Mouse (Mus musculus): ENCODE measurements around the gene Ubqln4. TPM values are rescaled to one million over a fixed set of nuclear protein-coding genes. Genes with fewer than 3 reads are reported as not detected.

The Ubqln4 gene
- total RNA-seq (2021), result 100 to 1,000 TPM; 109 to 111 TPM

DNA sequence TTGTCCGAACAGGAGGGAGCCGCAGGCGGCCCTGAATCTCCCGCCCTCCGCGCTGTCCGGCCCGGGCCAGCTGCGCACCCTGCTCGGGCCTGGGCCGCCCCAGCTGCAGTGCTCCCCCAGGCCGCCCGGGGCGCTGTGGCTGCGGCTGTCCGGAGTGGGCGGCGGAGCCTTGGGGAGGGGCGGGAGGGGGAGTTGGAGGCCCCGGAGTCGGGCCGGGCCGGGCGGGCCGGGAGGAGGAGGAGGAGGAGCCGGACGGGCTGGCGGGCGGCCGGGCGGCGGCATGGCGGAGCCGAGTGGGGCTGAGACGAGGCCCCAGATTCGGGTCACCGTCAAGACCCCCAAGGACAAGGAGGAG, at the start of gene Ubqln4:
Gene Ubqln4 (plus strand): TSS at position 234 of the 355 bp plus-strand sequence.
- peak; percentile 89 to 90 for DNase-seq

DNA sequence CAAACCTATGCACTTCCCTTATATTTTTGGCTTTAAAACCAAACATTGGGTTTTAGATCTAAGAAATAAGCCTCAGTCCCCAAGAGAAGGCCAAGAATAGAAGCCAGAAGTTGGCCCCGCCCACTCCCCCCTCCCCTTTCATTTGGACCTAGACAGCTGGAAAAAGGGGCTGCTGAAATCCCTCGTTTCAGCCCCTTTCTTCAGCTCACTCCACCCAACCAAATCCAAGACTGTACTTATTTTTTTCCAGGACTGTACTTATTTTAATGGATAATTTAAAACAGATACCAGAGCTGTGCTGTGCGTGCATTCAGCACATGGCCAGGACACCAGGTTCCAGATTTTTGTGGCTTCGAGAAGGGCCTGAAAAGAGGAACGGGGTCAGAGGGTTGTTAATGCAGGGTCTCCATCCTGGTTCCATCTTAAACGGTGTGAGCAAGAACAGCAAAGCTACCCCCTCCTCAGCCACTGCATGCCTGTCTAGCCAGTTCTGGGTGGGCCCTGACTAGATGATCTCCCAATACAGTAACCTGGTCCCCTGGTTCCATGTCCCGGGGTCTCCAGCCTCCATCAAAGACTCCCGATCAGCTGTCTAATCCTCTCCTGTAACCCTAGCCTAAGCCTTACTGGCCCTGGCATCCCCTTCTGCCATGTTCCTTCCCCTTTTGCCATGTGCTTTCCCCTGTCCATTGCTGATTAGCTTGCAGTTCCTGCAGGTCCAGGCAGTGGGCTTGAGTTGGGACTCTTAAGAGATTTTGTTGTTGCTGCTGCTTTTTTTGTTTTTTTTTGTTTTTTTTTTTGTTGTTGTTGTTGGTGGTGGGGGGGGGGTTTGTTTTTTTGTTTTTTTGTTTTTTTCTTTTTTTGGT, 49.4 kb upstream of the Ubqln4 start:
- no peak for DNase-seq

DNA sequence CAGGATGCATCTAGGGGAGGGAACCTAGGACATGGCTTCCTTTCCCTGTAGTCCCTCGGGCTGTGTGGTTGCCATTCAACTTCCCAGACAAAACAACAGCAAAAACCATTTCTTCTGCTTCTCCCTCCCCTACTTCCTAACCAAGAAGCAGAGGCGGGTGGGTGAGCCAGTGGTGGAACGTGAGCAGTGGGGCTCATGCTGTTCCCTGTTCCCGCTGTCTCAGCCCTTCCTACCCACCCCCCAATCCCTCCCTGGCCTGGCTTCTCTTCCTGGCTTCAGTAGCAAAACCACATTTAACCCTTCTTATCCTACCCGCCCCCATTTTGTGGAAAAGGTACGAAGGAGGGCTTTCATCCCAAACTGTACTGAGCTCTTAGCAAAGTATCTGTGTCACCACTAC, 48.5 kb upstream of the Ubqln4 start:
- no peak for DNase-seq

DNA sequence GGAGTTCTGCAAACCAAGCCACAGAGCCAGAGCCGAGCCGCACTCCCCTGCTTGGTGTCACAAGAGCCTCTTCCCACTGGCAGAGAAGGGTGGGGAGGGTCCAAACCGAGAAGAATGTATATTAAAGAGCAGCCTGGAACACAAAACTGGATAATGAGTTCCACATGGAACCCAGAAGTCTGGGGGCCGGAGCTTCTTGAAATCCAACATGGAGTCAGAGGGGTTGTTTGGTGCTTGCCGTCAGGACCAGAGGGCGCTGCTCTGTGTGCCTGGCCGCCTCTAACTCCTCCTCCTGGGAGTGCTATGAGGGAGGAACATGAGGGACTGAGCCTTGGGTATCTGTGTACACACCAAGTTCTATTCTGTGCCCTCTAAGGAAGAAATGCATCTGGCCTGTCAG, 47.8 kb upstream of the Ubqln4 start:
- DNase-seq, result no peak

DNA sequence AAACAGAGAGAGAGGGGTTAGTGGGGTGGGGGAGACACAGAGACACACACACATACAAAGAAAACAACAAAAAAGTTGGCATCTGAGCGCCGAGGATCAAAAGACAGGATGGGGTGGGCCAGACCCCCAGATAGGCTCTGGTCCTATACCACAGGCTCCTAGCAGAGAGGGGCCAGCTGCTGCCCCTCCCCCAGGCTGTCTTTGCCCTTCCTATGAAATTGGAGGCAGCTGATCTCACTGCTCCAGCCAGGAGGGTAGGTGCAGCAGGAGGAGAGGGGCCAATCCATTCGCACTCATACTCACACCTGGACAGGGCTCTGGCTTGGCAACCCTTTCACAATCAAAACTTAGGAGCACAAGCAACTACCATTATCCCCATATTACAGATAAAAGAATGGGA, 44.3 kb upstream of the Ubqln4 start:
- no peak for DNase-seq

DNA sequence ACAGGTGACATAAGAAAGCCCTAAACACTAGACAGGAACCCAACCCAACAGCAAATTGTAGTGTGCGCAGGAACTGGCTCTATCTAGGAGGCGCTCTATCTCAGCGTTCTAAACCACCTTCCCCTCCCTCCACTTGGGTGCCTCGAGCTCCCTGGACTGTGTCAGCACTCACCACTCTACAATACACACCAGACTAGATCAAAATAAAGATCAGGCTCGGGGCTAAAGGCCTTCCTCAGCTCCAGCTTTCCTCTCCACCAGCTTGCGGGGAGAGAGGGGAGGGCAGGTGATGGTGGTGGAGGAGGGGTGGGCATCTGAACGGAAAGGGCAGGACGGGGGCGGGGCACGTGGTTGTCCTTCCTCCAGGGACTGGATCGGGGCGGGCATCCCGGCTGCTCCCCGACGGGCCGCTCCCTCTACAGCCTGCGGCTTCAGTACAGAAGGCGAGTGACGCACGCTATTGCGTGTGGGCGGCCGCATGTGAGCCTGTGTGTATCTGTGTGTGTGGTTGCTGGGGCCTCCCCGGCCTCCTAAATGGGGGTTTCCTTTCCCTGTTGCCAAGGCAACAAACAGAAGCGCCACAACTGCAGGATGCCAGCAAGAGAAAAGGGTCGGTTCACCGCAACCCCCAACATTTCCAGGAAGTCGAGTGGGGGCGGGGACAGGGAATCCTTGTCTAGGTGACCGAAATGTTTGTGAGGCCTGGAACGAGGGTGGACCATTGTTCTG, 43.7 kb upstream of the Ubqln4 start, which contains the start of gene Lmna:
Gene Lmna (minus strand): TSS at position 265 of the 729 bp plus-strand sequence.
- peak; percentile 87 to 88 for DNase-seq

DNA sequence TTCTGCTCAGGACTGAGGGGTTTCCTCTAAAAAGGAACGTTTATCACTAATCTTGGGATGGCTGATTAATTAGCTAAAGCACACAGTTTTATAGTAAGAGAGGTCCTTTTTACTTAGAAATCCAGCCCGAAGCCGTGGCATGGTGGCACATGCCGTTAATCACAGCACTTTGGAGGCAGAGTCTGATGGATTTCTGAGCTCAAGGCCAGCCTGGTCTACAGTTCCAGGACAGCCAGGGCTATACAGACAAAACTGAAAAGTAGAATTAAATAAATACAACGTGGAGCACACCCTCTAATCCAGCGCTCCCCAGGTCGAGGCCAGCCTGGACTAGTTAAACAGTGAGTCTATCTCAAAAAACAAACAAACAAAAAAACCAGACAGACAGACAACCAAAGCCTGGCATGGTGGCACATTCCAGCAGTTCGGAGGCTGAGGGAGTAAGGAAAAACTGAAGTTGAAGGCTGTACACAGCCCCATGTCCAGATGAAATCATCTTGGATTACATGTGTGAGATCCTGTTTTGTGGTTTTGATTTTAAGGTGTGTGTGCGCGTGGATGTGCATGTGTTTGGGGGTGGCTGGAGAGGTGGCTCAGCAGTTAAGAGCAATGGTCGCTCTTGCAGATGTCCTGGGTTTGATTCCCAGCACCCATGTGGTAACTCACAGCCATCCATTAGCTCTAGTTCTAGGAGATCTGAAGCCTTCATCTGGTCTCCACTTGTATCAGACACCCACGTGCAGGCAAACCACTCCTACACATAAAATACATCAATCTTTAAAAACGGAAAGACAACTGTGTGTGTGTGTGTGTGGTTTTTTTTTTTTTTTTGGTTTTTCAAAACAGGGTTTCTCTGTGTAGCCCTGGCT, 42.9 kb upstream of the Ubqln4 start:
- DNase-seq, result no peak

DNA sequence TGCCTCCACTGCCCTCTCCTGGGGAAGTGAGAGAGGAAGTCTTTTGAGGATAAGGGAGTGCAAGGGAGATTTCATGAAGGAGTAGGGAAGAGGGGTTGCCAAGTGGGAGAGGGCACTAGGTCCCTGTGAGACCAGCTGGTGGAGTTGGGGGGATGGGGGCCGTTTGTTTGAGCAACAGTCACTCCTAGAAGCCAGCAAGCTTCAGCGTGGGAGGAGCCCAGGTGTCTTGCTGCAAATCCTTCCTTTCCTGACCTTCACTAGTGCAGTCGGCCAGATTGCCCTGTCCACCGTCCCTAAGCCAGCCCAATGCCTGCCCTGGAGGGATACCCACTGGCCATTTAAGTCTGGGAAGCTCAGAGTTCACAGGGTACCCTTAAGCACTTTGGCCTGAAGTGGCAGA, 42.0 kb upstream of the Ubqln4 start:
- DNase-seq, result no peak

DNA sequence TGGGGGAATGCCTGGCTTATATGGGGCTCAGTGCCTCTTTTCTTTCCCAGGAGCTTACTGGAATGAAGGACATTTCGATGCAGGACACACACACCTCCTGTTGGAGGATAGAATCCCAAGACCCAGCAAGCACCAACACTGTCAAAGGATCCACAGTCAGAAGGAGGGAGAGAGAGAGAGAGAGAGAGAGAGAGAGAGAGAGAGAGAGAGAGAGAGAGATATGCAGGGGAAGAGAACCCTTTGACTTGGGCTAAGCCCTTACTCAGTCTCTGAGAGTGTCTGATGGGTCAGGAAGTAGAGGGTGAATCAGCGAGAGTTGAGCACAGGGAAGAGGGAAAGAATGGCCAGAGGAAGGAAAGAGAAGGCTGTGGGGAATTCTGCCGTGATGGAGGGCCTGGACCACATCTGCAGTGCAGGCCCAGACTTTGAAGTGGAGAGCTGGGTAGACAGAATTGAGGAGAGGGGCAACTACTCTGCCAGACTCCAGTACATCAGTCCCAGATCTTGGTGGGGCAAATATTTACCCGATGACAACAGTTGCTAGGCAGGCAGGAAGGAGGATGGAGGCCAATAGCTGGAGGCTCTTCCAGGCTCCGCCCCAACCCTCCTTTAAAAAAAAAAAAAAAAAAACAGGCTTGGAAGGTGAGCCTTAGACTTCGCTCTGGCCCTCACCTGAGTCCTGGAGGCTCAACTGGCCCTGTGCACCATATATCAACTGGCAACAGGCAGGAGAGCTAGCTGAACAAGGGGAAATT, 41.2 kb upstream of the Ubqln4 start:
- no peak for DNase-seq

DNA sequence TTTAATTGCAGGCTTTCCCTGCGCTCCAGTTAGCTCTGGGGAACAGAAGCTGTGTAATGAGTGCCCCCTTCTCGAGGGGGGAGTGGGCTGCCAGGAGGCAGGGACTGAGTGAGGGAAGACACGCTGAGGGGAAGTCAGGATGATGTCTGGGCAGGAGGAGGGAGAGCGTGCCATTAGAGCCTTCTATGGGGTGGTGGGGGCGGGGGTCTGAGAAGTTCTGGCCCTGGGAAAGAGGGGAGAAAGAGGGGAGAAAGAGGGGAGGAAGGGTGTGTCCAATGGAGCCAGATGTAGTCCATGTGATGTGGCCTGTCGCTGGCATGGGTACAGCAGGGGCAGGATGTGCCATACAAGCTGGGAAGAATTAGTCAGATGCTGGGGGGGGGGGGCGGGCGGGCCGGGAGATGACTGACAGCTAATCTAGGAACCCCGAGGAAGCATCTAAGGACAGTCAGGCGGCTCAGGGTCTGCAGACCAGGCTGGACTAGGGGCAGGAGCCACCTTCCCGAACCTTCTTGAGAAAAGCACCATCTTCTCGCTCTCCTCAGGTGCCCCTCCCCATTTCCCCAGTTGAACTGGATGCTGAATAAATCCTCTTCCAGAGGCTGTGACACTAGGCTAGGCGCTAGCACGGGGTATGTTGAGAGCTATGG, 40.5 kb upstream of the Ubqln4 start:
- DNase-seq, result no peak

DNA sequence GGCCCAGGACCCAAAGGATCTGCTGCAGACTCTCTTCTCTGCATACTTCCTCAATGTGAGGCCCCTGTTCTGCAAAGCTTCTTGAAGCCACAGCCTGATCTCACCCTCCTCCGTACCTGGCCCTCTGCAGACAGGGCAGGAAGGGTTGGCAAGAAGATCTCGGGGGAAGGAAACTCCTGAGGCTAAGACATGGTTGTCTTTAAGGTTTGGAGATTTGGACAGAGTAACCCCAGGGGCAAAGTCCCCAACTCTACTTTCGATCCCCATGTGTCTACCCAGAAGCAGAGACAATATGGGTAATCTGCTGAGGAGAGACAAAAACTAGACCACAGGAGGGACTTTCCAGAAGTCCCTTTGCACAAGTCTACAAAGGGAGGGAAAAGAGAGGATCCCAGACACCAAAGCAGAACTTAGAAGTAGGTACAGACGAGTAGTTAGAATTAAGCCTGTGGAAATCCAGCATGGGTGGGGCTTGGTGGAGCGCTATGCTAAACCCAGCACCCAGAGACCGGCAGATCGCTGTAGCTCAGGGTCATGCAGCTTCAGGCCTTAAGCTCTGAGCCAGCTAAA, 39.9 kb upstream of the Ubqln4 start:
- no peak for DNase-seq

DNA sequence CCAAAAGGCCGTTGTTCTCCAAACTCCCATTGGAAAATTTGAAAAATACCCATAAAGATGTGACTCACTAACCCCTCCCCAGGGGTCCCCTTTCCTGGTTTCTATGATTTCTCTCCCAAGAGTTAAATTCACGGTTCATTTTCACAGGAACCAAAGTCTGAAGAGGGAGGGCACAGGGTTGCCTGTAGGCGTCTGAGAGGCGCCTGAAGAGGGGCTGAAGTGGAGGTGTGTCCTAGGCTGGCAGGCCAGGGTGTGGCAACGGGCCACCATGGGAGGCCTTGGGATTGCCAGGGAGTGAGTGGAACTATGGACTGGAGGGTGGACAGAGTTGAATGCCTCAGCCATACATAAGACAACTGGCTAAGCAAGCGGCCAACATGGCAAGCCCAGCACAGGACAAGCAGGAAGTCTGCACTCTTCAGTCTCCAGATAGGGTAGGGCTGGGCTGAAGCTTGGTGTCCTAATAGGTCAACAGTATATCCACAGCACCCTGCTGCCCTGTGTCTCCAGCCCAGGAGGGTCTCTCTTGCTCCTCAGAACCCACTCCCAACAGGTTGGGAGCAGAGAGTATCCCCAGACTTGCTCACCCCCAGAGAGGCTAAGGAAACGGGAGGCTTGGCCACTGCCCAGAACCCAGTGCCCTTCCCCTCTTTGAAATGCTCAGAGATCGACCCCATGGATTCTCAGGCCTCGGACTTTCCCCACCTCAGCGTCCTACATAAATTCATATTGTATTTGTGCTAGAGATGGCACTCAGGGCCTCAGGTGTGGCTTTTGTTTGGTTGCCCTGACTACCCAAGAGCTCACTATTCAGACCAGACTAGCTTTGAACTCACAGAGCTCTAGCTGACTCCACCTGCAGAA, 39.1 kb upstream of the Ubqln4 start:
- DNase-seq, result no peak

DNA sequence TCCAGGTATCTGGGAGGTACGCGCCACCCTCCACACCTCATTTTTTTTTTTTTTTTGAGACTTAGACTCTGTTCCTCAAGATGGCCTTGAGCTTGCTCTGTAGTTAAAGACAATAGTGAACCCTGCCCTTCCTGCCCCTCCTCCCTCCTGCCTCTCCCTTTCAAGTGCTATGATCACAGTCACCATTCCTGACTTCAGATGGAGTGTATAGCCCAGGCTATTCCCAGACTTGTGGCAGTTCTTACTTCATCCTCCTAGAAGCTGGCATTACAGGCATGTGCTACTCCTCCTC, 38.5 kb upstream of the Ubqln4 start:
- no peak for DNase-seq

DNA sequence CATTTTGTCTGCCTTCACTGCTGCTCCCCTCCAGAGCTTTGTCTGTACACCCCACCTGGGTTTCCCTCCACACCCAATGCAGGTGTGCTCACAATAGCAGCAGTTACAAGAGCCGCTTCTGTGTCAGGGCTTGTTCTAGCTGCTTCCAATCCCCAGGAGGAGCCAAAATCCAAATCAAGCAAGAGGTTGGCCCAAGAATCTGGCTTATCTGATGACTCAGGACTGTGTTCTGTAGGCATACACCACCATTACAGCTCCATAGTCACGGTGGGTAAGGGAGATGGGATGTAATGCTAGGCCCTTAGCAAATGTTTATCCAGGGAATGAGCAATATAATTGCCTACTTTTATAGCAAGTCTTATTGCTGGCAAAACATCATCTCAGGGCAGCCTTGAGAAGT, 37.2 kb upstream of the Ubqln4 start:
- no peak for DNase-seq

DNA sequence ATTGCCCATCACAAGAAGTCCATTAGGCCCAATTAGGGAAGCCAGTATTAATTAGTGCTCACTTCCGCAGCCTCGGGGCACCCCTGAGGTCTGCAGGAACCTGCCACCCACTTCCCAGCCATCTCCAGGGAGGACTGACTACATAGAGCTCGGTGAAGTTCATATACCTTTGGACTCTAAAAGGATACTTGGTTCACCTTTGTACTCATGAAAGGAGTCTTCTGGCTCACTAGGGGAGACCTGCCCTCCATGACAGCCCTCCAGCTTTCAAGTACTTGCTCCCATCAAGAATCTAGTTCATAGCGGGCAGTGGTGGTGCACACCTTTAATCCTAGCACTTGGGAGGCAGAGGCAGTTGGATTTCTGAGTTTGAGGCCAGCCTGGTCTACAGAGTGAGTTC, 35.1 kb upstream of the Ubqln4 start:
- DNase-seq, result no peak

DNA sequence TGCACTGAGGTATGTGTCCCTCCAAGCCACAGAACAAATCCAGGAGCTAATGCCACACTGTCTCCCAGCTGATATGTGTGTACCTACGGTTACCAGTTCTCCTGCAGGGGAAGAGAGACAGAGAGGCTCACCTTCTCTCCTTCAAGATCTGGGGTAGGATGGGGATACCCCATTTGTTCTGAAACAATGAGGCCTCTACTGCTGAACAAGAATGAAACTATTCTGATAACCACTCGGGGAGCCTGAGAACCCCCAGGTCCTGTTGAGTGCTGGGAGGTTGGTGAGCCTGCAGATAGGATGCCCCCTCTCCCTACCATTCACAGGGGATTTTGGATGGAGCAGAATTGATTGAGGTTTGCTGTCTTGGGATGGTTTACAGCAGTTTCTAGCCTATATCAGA, 33.5 kb upstream of the Ubqln4 start:
- no peak for DNase-seq

DNA sequence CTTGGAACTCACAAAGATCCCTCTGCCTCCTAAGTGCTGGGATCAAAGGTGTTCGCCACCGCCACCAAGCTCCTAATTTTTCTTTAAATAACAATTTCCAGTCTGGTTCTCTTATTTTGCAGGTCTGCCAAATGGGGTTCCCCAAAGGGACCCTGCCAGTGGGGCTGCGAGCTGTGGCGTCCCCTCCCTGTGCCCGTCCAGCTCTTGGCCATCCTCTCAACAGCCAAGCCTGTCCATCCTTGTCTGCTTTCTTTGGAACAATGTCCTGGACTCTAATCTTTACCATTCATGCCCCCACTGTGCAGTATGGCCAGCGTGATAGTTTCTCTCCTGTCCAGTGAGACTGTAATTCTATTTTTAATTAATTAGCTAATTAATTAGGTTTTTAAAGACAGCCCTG, 32.4 kb upstream of the Ubqln4 start:
- DNase-seq, result no peak

DNA sequence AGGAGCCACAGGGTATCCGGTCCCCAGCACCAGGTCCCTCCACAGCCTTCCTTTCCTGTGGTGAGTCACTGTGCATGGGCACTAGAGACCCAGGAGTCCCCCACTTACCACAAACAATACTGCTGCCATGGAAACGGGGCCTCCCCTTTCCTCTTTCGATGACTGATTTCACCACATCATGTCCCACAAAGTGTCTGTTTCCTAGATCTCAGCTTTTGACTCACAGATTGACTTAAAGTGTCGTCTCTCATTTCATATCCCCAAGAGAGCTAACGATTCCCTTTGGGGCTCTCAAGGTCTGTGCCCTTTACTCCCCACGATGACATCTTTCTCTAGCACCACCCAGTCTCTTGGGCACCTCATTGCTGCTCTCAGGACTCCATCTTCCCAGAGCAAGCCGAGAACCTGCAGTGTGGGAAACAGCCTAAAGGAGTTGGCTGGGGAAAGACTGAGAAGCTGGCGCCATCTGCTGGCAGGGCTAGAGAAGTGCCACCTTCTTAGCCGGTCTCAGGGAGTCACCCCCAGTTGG, 31.7 kb upstream of the Ubqln4 start:
- peak; percentile 48 to 57 for DNase-seq

DNA sequence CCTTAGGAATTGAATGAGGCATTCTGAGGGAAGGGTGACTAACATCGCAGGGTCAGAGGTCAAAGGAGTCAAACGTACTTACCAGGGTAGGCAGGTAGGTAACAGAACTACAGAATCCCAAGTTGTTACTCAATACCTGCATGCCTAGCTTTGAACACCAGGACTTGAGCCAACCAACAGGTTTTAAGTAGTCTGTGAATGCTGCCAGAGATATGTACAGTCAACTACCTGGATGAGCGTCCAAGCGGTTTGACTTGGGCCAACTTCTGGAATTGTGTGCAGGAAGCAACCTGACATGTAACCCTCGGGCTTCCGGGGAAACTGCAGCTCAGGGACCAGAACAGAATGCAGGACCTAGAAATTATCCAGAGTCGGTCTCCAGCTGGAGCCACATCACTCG, 30.5 kb upstream of the Ubqln4 start:
- no peak for DNase-seq

DNA sequence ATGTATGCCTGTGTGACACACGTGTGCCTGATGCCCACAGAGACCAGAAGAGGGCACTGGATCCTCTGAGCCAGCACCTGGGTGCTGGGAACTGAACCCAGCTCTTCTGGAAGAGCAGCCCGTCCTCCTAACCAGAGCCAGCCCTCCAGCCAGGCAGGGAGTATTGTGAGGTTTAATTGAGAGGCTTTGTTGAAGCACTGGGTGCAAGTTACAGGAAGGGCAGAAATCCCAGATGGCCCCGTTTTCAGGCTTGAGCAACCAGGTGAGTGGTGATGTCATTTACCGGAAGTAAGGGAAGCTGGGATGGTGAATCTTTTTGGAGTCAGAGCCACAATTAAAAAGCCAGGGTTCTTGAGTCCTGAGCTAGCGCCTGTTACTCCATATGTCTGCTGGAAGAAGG, 28.5 kb upstream of the Ubqln4 start:
- DNase-seq, result no peak

All from layer of hippocampus, postnatal 36 days (tissue).